Mouse (Mus musculus) liver, embryonic 14.5 days (tissue): Measurements from ENCODE around the gene Fer.

ENCODE experiments used
- CTCF ChIP-seq: IDR thresholded peaks from 2 replicates; pipeline ENCODE4 v1.5.1; 2016; ENCODE audit warnings: antibody characterized with exemption, low read depth, control low read depth
- EP300 ChIP-seq: IDR thresholded peaks from 2 replicates; pipeline ENCODE4 v1.6.1; 2016; ENCODE audit warnings: antibody characterized with exemption, low read depth

DNA sequence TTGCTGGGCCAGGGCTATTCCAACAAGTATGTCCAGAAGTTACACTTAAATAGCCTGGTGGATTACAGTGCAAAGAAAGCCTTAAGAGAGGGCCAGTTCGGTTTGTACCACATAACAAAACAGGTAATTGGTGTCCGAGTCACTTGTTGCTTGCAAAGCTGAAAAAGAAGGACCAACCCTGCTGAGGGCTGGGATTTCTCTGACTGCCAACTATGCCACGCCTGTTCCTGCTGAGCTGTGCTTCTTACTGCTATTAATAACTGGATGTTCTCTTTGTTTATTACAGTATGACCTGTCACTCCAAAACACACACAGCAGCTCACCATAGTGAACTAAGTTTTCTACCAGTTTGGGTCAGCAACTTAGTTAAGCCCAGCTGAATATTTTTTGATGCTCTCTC, 260.9 kb downstream of the Fer start:
- TF ChIP-seq CTCF (no peak), EP300 (no peak)
